Mouse (Mus musculus): ENCODE results near the gene Sept9. TPM values are rescaled to one million over a fixed set of nuclear protein-coding genes. Genes with fewer than 3 reads are reported as not detected.
A peak's percentile ranks its signal among the peaks of the same experiment; 100 is the strongest.

Gene Sept9
- polyA plus RNA-seq, 1 experiment from 2014 or later, result 123 TPM

DNA sequence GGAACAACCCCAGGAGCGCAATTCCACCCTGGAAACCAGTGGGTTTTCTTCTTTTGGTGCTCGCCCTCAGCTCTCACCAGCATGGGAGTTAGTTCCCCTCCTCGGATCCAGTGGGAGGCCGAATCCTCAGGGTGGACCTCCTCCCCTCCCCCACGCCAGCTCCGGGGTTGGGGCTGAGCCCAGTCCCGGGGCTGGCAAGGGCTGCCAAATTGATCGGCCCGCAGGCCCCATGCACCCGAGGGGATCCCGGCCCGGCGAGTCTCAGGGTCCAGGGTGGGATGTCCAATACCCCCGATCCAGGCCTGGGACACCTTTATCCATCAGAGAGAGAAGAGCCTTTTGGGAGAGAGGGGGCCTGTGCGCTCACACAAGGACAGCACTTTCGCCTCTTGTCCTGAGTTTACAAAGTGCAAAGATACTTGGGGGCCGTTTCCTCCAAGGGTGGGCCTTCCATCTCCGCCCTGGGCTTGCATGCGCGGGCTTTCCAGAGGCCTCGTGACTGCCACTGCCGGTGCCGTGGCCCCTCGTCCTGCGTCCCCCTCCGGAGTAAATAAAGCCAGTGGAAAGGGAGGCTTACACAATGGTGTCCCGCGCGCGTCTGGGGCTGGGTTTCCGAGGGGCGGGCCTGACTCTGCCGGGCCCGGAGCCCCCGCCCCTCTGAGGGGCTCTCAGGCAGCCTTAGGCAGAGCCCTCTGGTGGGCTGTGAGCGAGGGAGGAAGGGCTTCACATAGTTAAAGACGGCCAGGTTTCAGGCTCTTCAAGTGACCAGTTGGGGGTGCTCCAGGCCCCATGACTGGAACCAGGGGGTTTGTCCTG is 67.7 kb downstream of the Sept9 start:
- H3K9ac ChIP-seq (replicated peaks; ENCODE audit: low read length), result peak overlapping the region; percentile 89
- ATAC-seq (ENCODE audit: low FRiP score, low TSS enrichment), result peak; percentile 58
- peaks cover 61% of the 10 kb centered on the region for H3K4me1 ChIP-seq (ENCODE audit: insufficient read depth, low read length)

GRCm38 (mm10) chr11:117267828-117268227 is 68.4 kb downstream of the Sept9 start:
- peak overlapping the region; percentile 31; the same call in 1 of the 2 replicates for H3K27ac ChIP-seq (ENCODE audit: low read length)
- H3K4me3 ChIP-seq (ENCODE audit: low read length), result peak overlapping the region; percentile 84
- H3K36me3 ChIP-seq (ENCODE audit: insufficient read depth, low read length), result 0 out of 2 replicates have a peak, but pooled peaks cover 4% of the 10 kb centered on the region
- no peak for ATAC-seq (ENCODE audit: low FRiP score, low TSS enrichment)
- no peaks in the 10 kb centered on the region for H3K27me3 ChIP-seq (ENCODE audit: insufficient read depth, low read length)
- peak overlapping the region; percentile 90 for H3K4me2 ChIP-seq (replicated peaks; ENCODE audit: low read depth, low read length)
- 21% methylated on average over 4 of the region's 4 CpGs for WGBS
- no peaks in the 10 kb centered on the region for H3K9me3 ChIP-seq (ENCODE audit: low read length)
- H3K4me1 ChIP-seq (ENCODE audit: insufficient read depth, low read length), result peaks cover 64% of the 10 kb centered on the region
- H3K9ac ChIP-seq (replicated peaks; ENCODE audit: low read length), result peak overlapping the region; percentile 89

More for the DNA sequence above, 67.7 kb downstream of the Sept9 start:
- under 1% methylated on average over 36 of the region's 37 CpGs for WGBS
- Histone ChIP-seq H3K4me3 (ENCODE audit: low read length) (peak overlapping the region; percentile 84), H3K4me2 (replicated peaks; ENCODE audit: low read depth, low read length) (peak overlapping the region; percentile 90), H3K27ac (ENCODE audit: low read length) (peak overlapping the region; percentile 97), H3K27me3 (ENCODE audit: insufficient read depth, low read length) (no peaks in the 10 kb centered on the region), H3K9me3 (ENCODE audit: low read length) (no peaks in the 10 kb centered on the region), H3K36me3 (ENCODE audit: insufficient read depth, low read length) (0 out of 2 replicates have a peak, but pooled peaks cover 2% of the 10 kb centered on the region)

DNA sequence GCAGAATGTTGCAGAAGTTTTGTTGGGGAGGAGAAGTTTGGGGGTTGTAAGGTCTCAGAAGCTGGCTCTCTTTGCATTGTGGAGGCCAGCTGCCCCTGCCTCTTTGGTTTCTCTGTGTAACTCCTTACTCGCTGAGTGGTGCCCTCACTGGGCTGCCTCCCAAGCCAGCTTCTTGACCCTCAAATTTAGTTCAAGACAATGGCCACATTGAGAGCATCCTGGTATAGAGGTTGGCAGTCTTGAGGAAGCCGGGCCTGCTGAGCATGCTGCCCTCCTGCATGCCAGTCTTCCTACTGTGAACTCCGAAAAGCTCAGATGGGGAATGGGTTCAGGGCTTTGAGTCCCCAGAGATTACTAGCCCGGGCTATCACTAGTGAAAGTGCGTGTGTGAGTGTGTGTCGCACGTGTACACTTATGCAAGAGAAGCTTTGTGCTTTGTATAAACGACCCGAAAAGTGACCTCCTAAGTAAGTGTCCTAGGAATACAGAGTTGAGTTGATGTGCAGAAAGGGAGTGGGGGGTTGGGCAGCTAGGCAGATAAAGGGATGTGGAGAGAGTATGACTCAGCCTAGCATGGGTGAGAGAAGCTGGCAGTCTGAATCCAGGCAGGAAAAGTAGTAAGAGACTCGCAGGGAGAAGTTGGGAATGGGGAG is 69.0 kb downstream of the Sept9 start:
- Histone ChIP-seq H3K9ac (replicated peaks; ENCODE audit: low read length) (peak overlapping the region; percentile 89), H3K4me3 (ENCODE audit: low read length) (peak overlapping the region; percentile 84)

DNA sequence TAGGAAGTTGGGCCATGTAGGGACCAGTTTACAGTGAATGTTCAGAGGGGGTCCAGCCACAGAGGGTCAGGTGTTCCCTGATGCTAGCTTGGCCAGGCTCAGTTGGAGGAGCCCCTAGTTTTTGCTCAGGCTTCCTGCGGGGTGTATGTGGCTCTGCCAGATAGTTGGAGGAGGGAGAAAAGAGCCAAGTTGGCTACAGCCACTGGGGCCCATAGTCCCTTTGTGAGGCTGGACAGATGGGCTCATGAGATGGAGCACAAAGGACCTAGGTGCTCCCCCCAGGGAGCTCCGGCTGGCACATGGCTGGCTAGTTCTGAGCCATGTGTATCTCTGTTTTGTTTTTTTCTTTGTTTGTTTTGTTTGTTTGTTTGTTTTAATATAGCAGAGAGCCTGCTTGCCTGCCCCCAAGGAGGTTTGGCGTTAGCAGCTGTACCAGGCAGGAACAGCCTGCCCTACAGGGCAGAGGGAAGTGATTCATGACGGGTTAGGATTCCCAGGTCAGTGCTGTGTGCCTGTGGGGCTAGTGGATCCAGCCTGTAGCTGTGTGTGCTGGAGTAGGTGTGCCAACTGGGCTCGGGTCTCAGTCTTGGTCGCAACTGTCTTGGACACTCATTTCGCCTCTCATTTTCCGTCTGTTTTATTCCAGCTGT is 69.7 kb downstream of the Sept9 start:
- Histone ChIP-seq H3K27me3 (ENCODE audit: insufficient read depth, low read length) (no peaks in the 10 kb centered on the region), H3K9ac (replicated peaks; ENCODE audit: low read length) (peak overlapping the region; percentile 49; the same call in 1 of the 2 replicates), H3K9me3 (ENCODE audit: low read length) (no peaks in the 10 kb centered on the region), H3K4me3 (ENCODE audit: low read length) (peak overlapping the region; percentile 84; the same call in 1 of the 2 replicates), H3K27ac (ENCODE audit: low read length) (peak overlapping the region; percentile 31; the same call in 1 of the 2 replicates), H3K4me1 (ENCODE audit: insufficient read depth, low read length) (peaks cover 64% of the 10 kb centered on the region), H3K4me2 (replicated peaks; ENCODE audit: low read depth, low read length) (peak overlapping the region; percentile 90), H3K36me3 (ENCODE audit: insufficient read depth, low read length) (0 out of 2 replicates have a peak, but pooled peaks cover 4% of the 10 kb centered on the region)
- no peak for ATAC-seq (ENCODE audit: low FRiP score, low TSS enrichment)
- 28% methylated on average over 8 of the region's 8 CpGs for WGBS

More for the DNA sequence above, 69.0 kb downstream of the Sept9 start:
- peak overlapping the region; percentile 31; the same call in 1 of the 2 replicates for H3K27ac ChIP-seq (ENCODE audit: low read length)
- no peak for ATAC-seq (ENCODE audit: low FRiP score, low TSS enrichment)
- peak overlapping the region; percentile 90 for H3K4me2 ChIP-seq (replicated peaks; ENCODE audit: low read depth, low read length)
- H3K36me3 ChIP-seq (ENCODE audit: insufficient read depth, low read length), result 0 out of 2 replicates have a peak, but pooled peaks cover 4% of the 10 kb centered on the region
- H3K9me3 ChIP-seq (ENCODE audit: low read length), result no peaks in the 10 kb centered on the region
- WGBS, result 41% methylated on average over 10 of the region's 10 CpGs
- peaks cover 64% of the 10 kb centered on the region for H3K4me1 ChIP-seq (ENCODE audit: insufficient read depth, low read length)
- H3K27me3 ChIP-seq (ENCODE audit: insufficient read depth, low read length), result no peaks in the 10 kb centered on the region

DNA sequence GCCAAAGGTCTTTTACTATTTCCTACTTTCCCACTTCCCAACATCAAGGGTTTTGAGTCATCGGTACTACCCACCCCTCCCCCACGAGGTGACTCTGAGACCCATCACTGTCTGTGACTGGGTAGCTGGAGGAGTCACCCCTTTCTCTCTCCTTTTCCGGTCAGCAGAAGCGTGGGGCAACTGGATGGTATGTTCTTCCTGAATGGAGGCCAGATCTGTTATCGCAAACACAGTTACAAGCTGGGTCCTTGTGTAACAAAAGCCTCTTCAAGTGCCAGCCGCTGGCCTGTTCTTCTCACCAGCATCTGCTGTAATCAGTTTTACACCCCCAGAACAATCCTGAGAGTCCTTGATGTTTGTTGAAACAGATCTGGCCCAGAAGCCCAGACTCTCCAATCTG is 70.5 kb downstream of the Sept9 start:
- Histone ChIP-seq H3K4me3 (ENCODE audit: low read length) (no peak overlapping the region), H3K9me3 (ENCODE audit: low read length) (no peaks in the 10 kb centered on the region), H3K4me2 (replicated peaks; ENCODE audit: low read depth, low read length) (no peak overlapping the region), H3K36me3 (ENCODE audit: insufficient read depth, low read length) (0 out of 2 replicates have a peak, but pooled peaks cover 4% of the 10 kb centered on the region), H3K27me3 (ENCODE audit: insufficient read depth, low read length) (no peaks in the 10 kb centered on the region), H3K27ac (ENCODE audit: low read length) (no peak overlapping the region), H3K4me1 (ENCODE audit: insufficient read depth, low read length) (peaks cover 59% of the 10 kb centered on the region), H3K9ac (replicated peaks; ENCODE audit: low read length) (no peak overlapping the region)
- WGBS, result 20% methylated on average over 6 of the region's 6 CpGs
- ATAC-seq (ENCODE audit: low FRiP score, low TSS enrichment), result no peak

GRCm38 (mm10) chr11:117274973-117275372 is 75.5 kb downstream of the Sept9 start:
- Histone ChIP-seq H3K4me1 (ENCODE audit: insufficient read depth, low read length) (peaks cover 69% of the 10 kb centered on the region), H3K4me3 (ENCODE audit: low read length) (no peak overlapping the region), H3K4me2 (replicated peaks; ENCODE audit: low read depth, low read length) (no peak overlapping the region), H3K9me3 (ENCODE audit: low read length) (no peaks in the 10 kb centered on the region), H3K27me3 (ENCODE audit: insufficient read depth, low read length) (no peaks in the 10 kb centered on the region), H3K36me3 (ENCODE audit: insufficient read depth, low read length) (0 out of 2 replicates have a peak, but pooled peaks cover 4% of the 10 kb centered on the region), H3K27ac (ENCODE audit: low read length) (no peak overlapping the region), H3K9ac (replicated peaks; ENCODE audit: low read length) (no peak overlapping the region)
- WGBS, result 64% methylated on average over 5 of the region's 5 CpGs
- ATAC-seq (ENCODE audit: low FRiP score, low TSS enrichment), result no peak

DNA sequence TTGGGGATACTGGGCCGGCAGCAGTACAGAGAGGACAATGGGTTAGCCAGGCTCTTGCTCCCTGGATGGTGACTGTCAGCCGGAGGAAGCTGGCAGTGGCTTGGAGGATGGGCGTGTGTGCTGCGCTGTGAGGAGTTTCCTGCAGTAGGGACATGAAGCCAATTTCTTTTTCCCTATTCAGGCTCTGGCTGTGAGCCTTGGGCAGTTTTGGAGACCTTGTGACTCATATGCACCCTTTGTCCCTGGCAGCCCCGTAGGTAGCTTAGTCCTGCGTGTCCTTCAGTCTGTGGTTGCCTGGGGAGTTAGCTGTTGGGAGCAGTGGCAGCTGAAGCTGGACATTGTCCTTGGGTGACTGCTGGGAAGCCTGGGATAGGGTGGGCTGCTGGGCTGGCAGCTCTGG is 76.5 kb downstream of the Sept9 start:
- H3K27me3 ChIP-seq (ENCODE audit: insufficient read depth, low read length), result no peaks in the 10 kb centered on the region
- H3K27ac ChIP-seq (ENCODE audit: low read length), result peak overlapping the region; percentile 70
- H3K36me3 ChIP-seq (ENCODE audit: insufficient read depth, low read length), result 0 out of 2 replicates have a peak, but pooled peaks cover 4% of the 10 kb centered on the region
- H3K4me3 ChIP-seq (ENCODE audit: low read length), result no peak overlapping the region
- H3K9me3 ChIP-seq (ENCODE audit: low read length), result no peaks in the 10 kb centered on the region
- H3K4me1 ChIP-seq (ENCODE audit: insufficient read depth, low read length), result peaks cover 74% of the 10 kb centered on the region
- 49% methylated on average over 6 of the region's 6 CpGs for WGBS
- H3K4me2 ChIP-seq (replicated peaks; ENCODE audit: low read depth, low read length), result no peak overlapping the region
- no peak overlapping the region; the same call in 1 of the 2 replicates for H3K9ac ChIP-seq (replicated peaks; ENCODE audit: low read length)
- ATAC-seq (ENCODE audit: low FRiP score, low TSS enrichment), result no peak

DNA sequence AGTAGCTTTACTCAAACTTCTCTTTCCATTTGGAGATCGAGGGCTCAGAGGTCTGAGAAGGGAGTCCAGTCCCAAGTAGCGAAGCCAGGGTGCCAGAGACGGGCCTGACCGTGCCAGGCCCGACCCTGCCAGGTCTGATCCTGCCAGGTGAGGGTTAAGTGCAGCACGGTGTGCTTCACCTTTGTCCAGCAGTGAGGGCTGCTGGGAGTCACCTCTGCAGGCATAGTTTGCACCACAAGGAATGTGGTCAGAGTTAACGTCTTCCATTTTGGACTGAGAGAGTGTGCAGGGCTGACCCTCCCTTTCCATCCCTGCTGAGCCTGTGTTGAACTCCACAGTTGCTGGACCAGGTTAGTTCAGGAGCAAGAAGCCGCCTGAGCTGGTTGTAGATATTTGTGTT is 77.5 kb downstream of the Sept9 start:
- Histone ChIP-seq H3K4me2 (replicated peaks; ENCODE audit: low read depth, low read length) (no peak overlapping the region), H3K27ac (ENCODE audit: low read length) (peak overlapping the region; percentile 31), H3K27me3 (ENCODE audit: insufficient read depth, low read length) (no peaks in the 10 kb centered on the region), H3K4me3 (ENCODE audit: low read length) (no peak overlapping the region), H3K4me1 (ENCODE audit: insufficient read depth, low read length) (peaks cover 83% of the 10 kb centered on the region), H3K9me3 (ENCODE audit: low read length) (no peaks in the 10 kb centered on the region), H3K9ac (replicated peaks; ENCODE audit: low read length) (0 out of 2 replicates have a peak overlapping the region, but pooled peaks have one; percentile 37), H3K36me3 (ENCODE audit: insufficient read depth, low read length) (0 out of 2 replicates have a peak, but pooled peaks cover 4% of the 10 kb centered on the region)
- 64% methylated on average over 8 of the region's 8 CpGs for WGBS
- ATAC-seq (ENCODE audit: low FRiP score, low TSS enrichment), result no peak

GRCm38 (mm10) chr11:117278113-117278512 is 78.7 kb downstream of the Sept9 start:
- Histone ChIP-seq H3K36me3 (ENCODE audit: insufficient read depth, low read length) (no peaks in the 10 kb centered on the region), H3K4me1 (ENCODE audit: insufficient read depth, low read length) (peaks cover 82% of the 10 kb centered on the region), H3K27ac (ENCODE audit: low read length) (peak overlapping the region; percentile 54; the same call in 1 of the 2 replicates), H3K4me3 (ENCODE audit: low read length) (no peak overlapping the region), H3K27me3 (ENCODE audit: insufficient read depth, low read length) (no peaks in the 10 kb centered on the region), H3K9ac (replicated peaks; ENCODE audit: low read length) (peak overlapping the region; percentile 5; the same call in 1 of the 2 replicates), H3K9me3 (ENCODE audit: low read length) (no peaks in the 10 kb centered on the region), H3K4me2 (replicated peaks; ENCODE audit: low read depth, low read length) (peak overlapping the region; percentile 19; the same call in 1 of the 2 replicates)
- WGBS, result 20% methylated on average over 1 of the region's 1 CpGs
- no peak for ATAC-seq (ENCODE audit: low FRiP score, low TSS enrichment)

Data from kidney, embryonic 16.5 days (tissue).